Mouse (Mus musculus): ENCODE measurements at regions not wholly inside any gene's neighbourhood (a gene's known extent, or its start where the extent isn't known, plus 50 kb on each side); places are given as distances from the start of the nearest gene placed in this dataset.

- Histone ChIP-seq H3K4me3 (ENCODE audit: insufficient read depth, poor library complexity, severe bottlenecking) (no peak overlapping the region), H3K79me2 (ENCODE audit: control insufficient read depth, insufficient read depth) (no peaks in the 10 kb centered on the region), H3ac (ENCODE audit: control insufficient read depth, insufficient read length, low read depth) (no peak overlapping the region), H3K79me3 (ENCODE audit: low read depth) (no peaks in the 10 kb centered on the region), H3K27me3 (ENCODE audit: control insufficient read depth, insufficient read depth, insufficient read length) (no peaks in the 10 kb centered on the region), H3K36me3 (ENCODE audit: control insufficient read depth, insufficient read depth) (no peaks in the 10 kb centered on the region)
- TF ChIP-seq FOSL1 (IDR thresholded peaks at IDR 0.05; ENCODE audit: insufficient read depth, low read length, poor library complexity, severe bottlenecking) (no peak), USF1 (IDR thresholded peaks at IDR 0.05; ENCODE audit: low read depth) (no peak), MYOG (IDR thresholded peaks at IDR 0.05; ENCODE audit: control insufficient read depth, extremely low read depth, insufficient read length) (no peak), CEBPB (IDR thresholded peaks at IDR 0.05; ENCODE audit: low read depth) (no peak), CTCF (IDR thresholded peaks at IDR 0.05; ENCODE audit: control insufficient read depth, insufficient read depth, insufficient read length) (no peak), MYOD1 (IDR thresholded peaks at IDR 0.05; ENCODE audit: control insufficient read depth, insufficient read length, low read depth) (no peak), MAX (IDR thresholded peaks at IDR 0.05) (no peak)
Observed at GRCm38 (mm10) chr12:54303746-54304145, 100.1 kb upstream of the Egln3 start.

DNA sequence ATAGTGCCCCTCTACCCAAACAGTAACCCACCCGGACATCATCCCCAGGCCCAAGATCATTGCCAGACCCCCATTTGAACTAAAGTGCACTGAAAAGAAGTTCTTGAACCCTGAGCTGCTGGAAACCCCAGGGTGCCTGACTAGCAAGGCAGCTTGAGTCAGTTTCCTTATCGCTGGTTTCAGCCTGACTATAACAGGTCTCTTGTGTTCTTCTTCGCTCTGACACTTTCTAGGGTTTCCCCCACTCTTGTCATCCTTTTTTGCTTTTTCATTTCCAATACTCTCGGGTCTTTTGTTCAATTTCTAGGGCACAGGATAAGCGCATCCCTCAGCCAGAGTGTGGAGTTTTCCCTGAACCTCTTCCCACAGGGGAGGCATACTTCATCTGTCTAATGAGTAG is 95.8 kb upstream of the Egln3 start:
- no peaks in the 10 kb centered on the region for H3K36me3 ChIP-seq (ENCODE audit: control insufficient read depth, insufficient read depth)
- no peak for TF ChIP-seq FOSL1 (IDR thresholded peaks at IDR 0.05; ENCODE audit: insufficient read depth, low read length, poor library complexity, severe bottlenecking)
- no peaks in the 10 kb centered on the region for H3K79me3 ChIP-seq (ENCODE audit: low read depth)
- no peaks in the 10 kb centered on the region for H3K79me2 ChIP-seq (ENCODE audit: control insufficient read depth, insufficient read depth)
- H3K27me3 ChIP-seq (ENCODE audit: control insufficient read depth, insufficient read depth, insufficient read length), result no peaks in the 10 kb centered on the region
- H3ac ChIP-seq (ENCODE audit: control insufficient read depth, insufficient read length, low read depth), result no peak overlapping the region
- no peak overlapping the region for H3K4me3 ChIP-seq (ENCODE audit: insufficient read depth, poor library complexity, severe bottlenecking)

DNA sequence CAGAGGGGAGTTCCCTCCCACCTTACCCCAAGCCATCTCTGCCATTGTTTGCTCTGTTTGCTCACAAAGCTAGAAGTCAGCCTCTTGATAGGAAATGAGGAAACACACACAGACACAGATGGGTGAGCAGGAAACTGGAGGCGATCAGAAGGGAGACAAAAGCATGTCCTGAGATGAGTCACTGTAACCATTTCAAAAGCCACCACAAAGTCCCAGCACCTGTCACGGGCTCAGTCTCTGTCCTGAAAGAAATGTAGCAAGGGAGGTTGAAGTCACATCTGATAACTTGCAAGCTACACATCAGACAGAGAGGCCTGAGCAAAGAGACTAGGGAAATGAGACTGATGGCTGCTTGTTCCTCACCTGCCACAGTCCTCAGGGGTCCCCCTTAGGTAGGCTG is 89.6 kb upstream of the Egln3 start:
- Histone ChIP-seq H3K79me2 (ENCODE audit: control insufficient read depth, insufficient read depth) (no peaks in the 10 kb centered on the region), H3K27me3 (ENCODE audit: control insufficient read depth, insufficient read depth, insufficient read length) (no peaks in the 10 kb centered on the region), H3K79me3 (ENCODE audit: low read depth) (no peaks in the 10 kb centered on the region), H3K4me3 (ENCODE audit: insufficient read depth, poor library complexity, severe bottlenecking) (no peak overlapping the region), H3ac (ENCODE audit: control insufficient read depth, insufficient read length, low read depth) (no peak overlapping the region), H3K36me3 (ENCODE audit: control insufficient read depth, insufficient read depth) (no peaks in the 10 kb centered on the region)
- TF ChIP-seq CTCF (IDR thresholded peaks at IDR 0.05; ENCODE audit: control insufficient read depth, insufficient read depth, insufficient read length) (no peak), MYOD1 (IDR thresholded peaks at IDR 0.05; ENCODE audit: control insufficient read depth, insufficient read length, low read depth) (peak; percentile 82), MYOG (IDR thresholded peaks at IDR 0.05; ENCODE audit: control insufficient read depth, extremely low read depth, insufficient read length) (no peak)

DNA sequence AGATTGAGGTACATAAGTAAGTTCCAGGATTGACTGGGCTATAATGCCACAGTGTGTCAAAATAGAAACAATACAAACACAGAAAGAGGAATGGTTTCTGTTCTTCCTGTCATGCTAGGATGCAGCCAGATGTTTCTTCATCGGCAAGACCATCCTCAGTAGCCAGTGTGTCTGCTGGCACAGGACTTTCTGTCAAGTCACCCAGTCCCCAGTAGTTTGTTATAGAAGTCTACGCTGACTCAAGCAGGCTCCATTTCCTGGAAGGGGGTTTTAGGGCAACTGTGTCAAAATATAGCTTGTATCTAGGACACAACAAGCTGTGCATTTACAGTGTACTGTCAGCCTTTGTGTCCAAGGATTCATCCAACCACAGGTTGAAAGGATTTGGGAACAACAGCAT is 86.7 kb upstream of the Egln3 start:
- Histone ChIP-seq H3K27me3 (ENCODE audit: control insufficient read depth, insufficient read depth, insufficient read length) (no peaks in the 10 kb centered on the region), H3ac (ENCODE audit: control insufficient read depth, insufficient read length, low read depth) (no peak overlapping the region), H3K4me3 (ENCODE audit: insufficient read depth, poor library complexity, severe bottlenecking) (no peak overlapping the region), H3K79me3 (ENCODE audit: low read depth) (no peaks in the 10 kb centered on the region), H3K79me2 (ENCODE audit: control insufficient read depth, insufficient read depth) (no peaks in the 10 kb centered on the region), H3K36me3 (ENCODE audit: control insufficient read depth, insufficient read depth) (no peaks in the 10 kb centered on the region)
- no peak for TF ChIP-seq USF1 (IDR thresholded peaks at IDR 0.05; ENCODE audit: low read depth)

GRCm38 (mm10) chr12:54288747-54289146 is 85.1 kb upstream of the Egln3 start:
- Histone ChIP-seq H3K79me2 (ENCODE audit: control insufficient read depth, insufficient read depth) (no peaks in the 10 kb centered on the region), H3K79me3 (ENCODE audit: low read depth) (no peaks in the 10 kb centered on the region), H3ac (ENCODE audit: control insufficient read depth, insufficient read length, low read depth) (no peak overlapping the region), H3K27me3 (ENCODE audit: control insufficient read depth, insufficient read depth, insufficient read length) (no peaks in the 10 kb centered on the region), H3K4me3 (ENCODE audit: insufficient read depth, poor library complexity, severe bottlenecking) (no peak overlapping the region), H3K36me3 (ENCODE audit: control insufficient read depth, insufficient read depth) (no peaks in the 10 kb centered on the region)
- TF ChIP-seq MAX (IDR thresholded peaks at IDR 0.05) (no peak), USF1 (IDR thresholded peaks at IDR 0.05; ENCODE audit: low read depth) (no peak), CEBPB (IDR thresholded peaks at IDR 0.05; ENCODE audit: low read depth) (no peak), MYOG (IDR thresholded peaks at IDR 0.05; ENCODE audit: control insufficient read depth, extremely low read depth, insufficient read length) (no peak), CTCF (IDR thresholded peaks at IDR 0.05; ENCODE audit: control insufficient read depth, insufficient read depth, insufficient read length) (no peak), MYOD1 (IDR thresholded peaks at IDR 0.05; ENCODE audit: control insufficient read depth, insufficient read length, low read depth) (no peak), FOSL1 (IDR thresholded peaks at IDR 0.05; ENCODE audit: insufficient read depth, low read length, poor library complexity, severe bottlenecking) (no peak)

- no peak overlapping the region for H3ac ChIP-seq (ENCODE audit: control insufficient read depth, insufficient read length, low read depth)
- no peaks in the 10 kb centered on the region for H3K79me3 ChIP-seq (ENCODE audit: low read depth)
- no peaks in the 10 kb centered on the region for H3K27me3 ChIP-seq (ENCODE audit: control insufficient read depth, insufficient read depth, insufficient read length)
- TF ChIP-seq MAX (IDR thresholded peaks at IDR 0.05) (no peak), CTCF (IDR thresholded peaks at IDR 0.05; ENCODE audit: control insufficient read depth, insufficient read depth, insufficient read length) (no peak), MYOG (IDR thresholded peaks at IDR 0.05; ENCODE audit: control insufficient read depth, extremely low read depth, insufficient read length) (no peak), USF1 (IDR thresholded peaks at IDR 0.05; ENCODE audit: low read depth) (no peak), MYOD1 (IDR thresholded peaks at IDR 0.05; ENCODE audit: control insufficient read depth, insufficient read length, low read depth) (no peak), CEBPB (IDR thresholded peaks at IDR 0.05; ENCODE audit: low read depth) (no peak), FOSL1 (IDR thresholded peaks at IDR 0.05; ENCODE audit: insufficient read depth, low read length, poor library complexity, severe bottlenecking) (no peak)
- H3K4me3 ChIP-seq (ENCODE audit: insufficient read depth, poor library complexity, severe bottlenecking), result no peak overlapping the region
- H3K36me3 ChIP-seq (ENCODE audit: control insufficient read depth, insufficient read depth), result no peaks in the 10 kb centered on the region
- H3K79me2 ChIP-seq (ENCODE audit: control insufficient read depth, insufficient read depth), result no peaks in the 10 kb centered on the region
Observed at GRCm38 (mm10) chr12:54288041-54288502, 84.4 kb upstream of the Egln3 start.
